Mouse (Mus musculus) embryonic fibroblast, embryonic 13.5 days (primary cell): ENCODE measurements around the gene Olfr206.

Source experiments
- CTCF ChIP-seq: IDR thresholded peaks from 2 replicates; pipeline ENCODE4 v1.5.1; 2011; ENCODE audit warnings: mild to moderate bottlenecking, control low read depth, low read length, moderate library complexity, borderline replicate concordance; ENCODE audit not compliant: insufficient read depth
- POLR2A ChIP-seq: IDR thresholded peaks from 2 replicates; pipeline ENCODE4 v1.6.1; 2011; ENCODE audit warnings: low read depth, mild to moderate bottlenecking, control low read depth, low read length, moderate library complexity

- TF ChIP-seq POLR2A: no peak
- TF ChIP-seq CTCF: no peak
Measured at GRCm38 (mm10) chr16:59318148-59318547, 30.9 kb downstream of the Olfr206 start, which contains the start of gene Olfr204.
